Mouse (Mus musculus) MEL (cell line): Measurements from ENCODE around the gene Pdk2. TPM values are rescaled to one million over a fixed set of nuclear protein-coding genes. Genes with fewer than 3 reads are reported as not detected.

Source experiments
- DNase-seq: peaks from one replicate; pipeline ENCODE4 v3.0.0; 2011; ENCODE audit warnings: low read depth, low spot score
- H3K27ac ChIP-seq: 2 replicates; pipeline ENCODE4 v1.5.1; 2012; ENCODE audit warnings: low read depth, mild to moderate bottlenecking, control low read depth, low read length, moderate library complexity; ENCODE audit not compliant: control insufficient read depth
- H3K27me3 ChIP-seq, 2 experiments: fragments of 150-350 bp in 1 of 2; sonication (generic) in 1 of 2; 2 replicates each; pipeline ENCODE4 v1.6.1; 2012; ENCODE audit warnings: low read length in 2 of 2, mild to moderate bottlenecking in 2 of 2, improper control_type of control experiment in 1 of 2, moderate library complexity in 1 of 2; ENCODE audit not compliant: insufficient read depth in 2 of 2, control insufficient read depth in 1 of 2
- H3K36me3 ChIP-seq, 2 experiments: 2 replicates each; pipeline ENCODE4 v1.6.1; 2012 to 2014; ENCODE audit warnings: low read length in 2 of 2, improper control_type of control experiment in 1 of 2, inconsistent platforms in 1 of 2, mild to moderate bottlenecking in 1 of 2; ENCODE audit not compliant: insufficient read depth in 2 of 2, control insufficient read depth in 1 of 2
- H3K4me1 ChIP-seq, 2 experiments: fragments of 150-350 bp in 1 of 2; sonication (generic) in 1 of 2; 2 replicates each; pipeline ENCODE4 v1.6.1; 2012; ENCODE audit warnings: low read length in 2 of 2, improper control_type of control experiment in 1 of 2, mild to moderate bottlenecking in 1 of 2; ENCODE audit not compliant: insufficient read depth in 2 of 2, control insufficient read depth in 1 of 2
- H3K4me3 ChIP-seq, 2 experiments: fragments of 150-350 bp in 1 of 2; sonication (generic) in 1 of 2; 2 replicates each; pipeline ENCODE4 v1.5.1; 2012; ENCODE audit warnings: low read depth in 2 of 2, low read length in 2 of 2, mild to moderate bottlenecking in 2 of 2, moderate library complexity in 2 of 2, control low read depth in 1 of 2, improper control_type of control experiment in 1 of 2; ENCODE audit not compliant: control insufficient read depth in 1 of 2, insufficient read depth in 1 of 2
- H3K79me2 ChIP-seq: 2 replicates; pipeline ENCODE4 v1.6.1; 2012; ENCODE audit warnings: mild to moderate bottlenecking, low read length, moderate library complexity; ENCODE audit not compliant: control insufficient read depth, poor library complexity, insufficient read depth
- H3K9ac ChIP-seq: 2 replicates; pipeline ENCODE4 v1.6.1; 2012; ENCODE audit warnings: low read depth, mild to moderate bottlenecking, control low read depth, low read length, moderate library complexity; ENCODE audit not compliant: control insufficient read depth, poor library complexity, severe bottlenecking
- H3K9me3 ChIP-seq: fragments of 150-350 bp; sonication (generic); replicated peaks from 2 replicates; pipeline ENCODE4 v1.6.1; 2012; ENCODE audit warnings: mild to moderate bottlenecking, low read length, improper control_type of control experiment, moderate library complexity; ENCODE audit not compliant: insufficient read depth
- CHD1 ChIP-seq: IDR thresholded peaks from 2 replicates; pipeline ENCODE4 v1.6.1; 2012; ENCODE audit warnings: low read depth, mild to moderate bottlenecking, inconsistent platforms, low read length, improper control_type of control experiment
- E2F4 ChIP-seq: IDR thresholded peaks from 2 replicates; pipeline ENCODE4 v1.6.1; 2011; ENCODE audit warnings: low read depth, low read length, improper control_type of control experiment, borderline replicate concordance
- ELF1 ChIP-seq: IDR thresholded peaks from 2 replicates; pipeline ENCODE4 v1.6.1; 2014; ENCODE audit warnings: low read depth, mild to moderate bottlenecking, inconsistent platforms, low read length, improper control_type of control experiment, moderate library complexity
- KAT2A ChIP-seq: conservative IDR thresholded peaks from 2 replicates; pipeline ENCODE4 v1.6.1; 2012; ENCODE audit warnings: low read depth, low read length, improper control_type of control experiment, inconsistent platforms
- MAX ChIP-seq: IDR thresholded peaks from 2 replicates; pipeline ENCODE4 v1.6.1; 2011; ENCODE audit warnings: low read length, improper control_type of control experiment
- MAZ ChIP-seq: IDR thresholded peaks from 2 replicates; pipeline ENCODE4 v1.6.1; 2012; ENCODE audit warnings: low read depth, mild to moderate bottlenecking, inconsistent platforms, low read length, improper control_type of control experiment
- MYC ChIP-seq: IDR thresholded peaks from 2 replicates; pipeline ENCODE4 v1.6.1; 2011; ENCODE audit warnings: low read depth, mild to moderate bottlenecking, low read length, improper control_type of control experiment, moderate library complexity
- NRF1 ChIP-seq: IDR thresholded peaks from 2 replicates; pipeline ENCODE4 v1.6.1; 2014; ENCODE audit warnings: low read depth, mild to moderate bottlenecking, inconsistent platforms, low read length, improper control_type of control experiment, moderate library complexity; ENCODE audit not compliant: poor library complexity, insufficient read depth, severe bottlenecking
- POLR2A ChIP-seq, 2 experiments: IDR thresholded peaks; 2 replicates each; pipeline ENCODE4 v1.6.1; 2011 to 2012; ENCODE audit warnings: low read length in 2 of 2, mild to moderate bottlenecking in 2 of 2, control low read depth in 1 of 2, improper control_type of control experiment in 1 of 2, low read depth in 1 of 2, moderate library complexity in 1 of 2; ENCODE audit not compliant: control insufficient read depth in 1 of 2, insufficient read depth in 1 of 2, poor library complexity in 1 of 2
- POLR2AphosphoS2 ChIP-seq: IDR thresholded peaks from 2 replicates; pipeline ENCODE4 v1.6.1; 2011; ENCODE audit warnings: low read length, improper control_type of control experiment
- POLR2AphosphoS5 ChIP-seq: IDR thresholded peaks from 2 replicates; pipeline ENCODE4 v1.6.1; 2012; ENCODE audit warnings: low read depth, borderline replicate concordance, mild to moderate bottlenecking, inconsistent platforms, low read length, moderate library complexity, mixed read lengths
- RCOR1 ChIP-seq: IDR thresholded peaks from 2 replicates; pipeline ENCODE4 v1.6.1; 2012; ENCODE audit warnings: low read depth, mild to moderate bottlenecking, inconsistent platforms, low read length, improper control_type of control experiment
- SIN3A ChIP-seq: IDR thresholded peaks from 2 replicates; pipeline ENCODE4 v1.6.1; 2012; ENCODE audit warnings: low read length, improper control_type of control experiment, inconsistent platforms
- SMC3 ChIP-seq: IDR thresholded peaks from 2 replicates; pipeline ENCODE4 v1.6.1; 2011; ENCODE audit warnings: low read depth, low read length, improper control_type of control experiment
- TBP ChIP-seq: IDR thresholded peaks from 2 replicates; pipeline ENCODE4 v1.8.0; 2011; ENCODE audit warnings: low read depth, low read length, improper control_type of control experiment
- USF2 ChIP-seq, 2 experiments: IDR thresholded peaks; 2 replicates each; pipeline ENCODE4 v1.6.1; 2011 to 2012; ENCODE audit warnings: improper control_type of control experiment in 2 of 2, low read length in 2 of 2, borderline replicate concordance in 1 of 2, inconsistent platforms in 1 of 2, low read depth in 1 of 2, mild to moderate bottlenecking in 1 of 2; ENCODE audit not compliant: insufficient read depth in 1 of 2
- ZC3H11A ChIP-seq: IDR thresholded peaks from 2 replicates; pipeline ENCODE4 v1.6.1; 2012; ENCODE audit warnings: low read depth, mild to moderate bottlenecking, inconsistent platforms, low read length, improper control_type of control experiment
- ZKSCAN1 ChIP-seq: IDR thresholded peaks from 2 replicates; pipeline ENCODE4 v1.6.1; 2012; ENCODE audit warnings: low read depth, mild to moderate bottlenecking, inconsistent platforms, low read length, improper control_type of control experiment, moderate library complexity
- ZMIZ1 ChIP-seq: IDR thresholded peaks from 2 replicates; pipeline ENCODE4 v1.6.1; 2012; ENCODE audit warnings: low read depth, mild to moderate bottlenecking, inconsistent platforms, low read length, improper control_type of control experiment, moderate library complexity
- ZNF384 ChIP-seq: IDR thresholded peaks from 2 replicates; pipeline ENCODE4 v1.6.1; 2012; ENCODE audit warnings: low read depth, mild to moderate bottlenecking, inconsistent platforms, low read length, improper control_type of control experiment
- polyA plus RNA-seq, 2 experiments: library from polyadenylated mRNA; stranded (reverse) in 1 of 2; unstranded in 1 of 2; fragments of >175 nt in 1 of 2; fragments of >200 nt in 1 of 2; gene quantifications; 2 replicates each; pipeline versions ENCODE4 v1.2.1 to v1.2.4; 2012; ENCODE audit warnings: low replicate concordance in 2 of 2, low read depth in 1 of 2; ENCODE audit not compliant: insufficient read length in 2 of 2, insufficient read depth in 1 of 2, missing spikeins in 1 of 2
- total RNA-seq: library from RNA; depleted of rRNA; stranded (reverse); fragments of 300-350 nt; gene quantifications from 2 replicates; pipeline ENCODE4 v1.2.3, GENCODE M21; 2012

Gene Pdk2
- total and polyA plus RNA-seq, 3 experiments: 0.81 to 8.0 TPM; not detected in 1

GRCm38 (mm10) chr11:94997596-94997995 lies 43.6 kb downstream of the Pdk2 start (continued):
- no peak for TF ChIP-seq POLR2AphosphoS5
- TF ChIP-seq ELF1: peak; percentile 69; the same call in 1 of the 2 replicates
- TF ChIP-seq MAZ: 0 out of 2 replicates have a peak, but pooled peaks have one; percentile 66
- peak; percentile 84; the same call in 1 of the 2 replicates for TF ChIP-seq ZMIZ1
- TF ChIP-seq ZC3H11A: no peak
- TF ChIP-seq ZNF384: no peak
- peak in 1 of 2 experiments; percentile 60; a peak in 2 of 4 replicates for TF ChIP-seq POLR2A (IDR thresholded peaks at IDR 0.05; ENCODE audit: control insufficient read depth in 1 of 2, insufficient read depth in 1 of 2, low read depth in 1 of 2, low read length in 2 of 2, poor library complexity in 1 of 2)
- no peak for TF ChIP-seq KAT2A
- TF ChIP-seq ZKSCAN1: no peak
- peak; percentile 76 for TF ChIP-seq RCOR1
- TF ChIP-seq USF2 (IDR thresholded peaks at IDR 0.05; ENCODE audit: borderline replicate concordance in 1 of 2, insufficient read depth in 1 of 2, low read depth in 1 of 2, low read length in 2 of 2): no peak
- TF ChIP-seq E2F4: no peak
- TF ChIP-seq SMC3: no peak
- no peak for TF ChIP-seq NRF1
- TF ChIP-seq MAX: no peak
- 0 out of 2 replicates have a peak, but pooled peaks have one; percentile 52 for TF ChIP-seq MYC
- TF ChIP-seq SIN3A: peak; percentile 93

DNA sequence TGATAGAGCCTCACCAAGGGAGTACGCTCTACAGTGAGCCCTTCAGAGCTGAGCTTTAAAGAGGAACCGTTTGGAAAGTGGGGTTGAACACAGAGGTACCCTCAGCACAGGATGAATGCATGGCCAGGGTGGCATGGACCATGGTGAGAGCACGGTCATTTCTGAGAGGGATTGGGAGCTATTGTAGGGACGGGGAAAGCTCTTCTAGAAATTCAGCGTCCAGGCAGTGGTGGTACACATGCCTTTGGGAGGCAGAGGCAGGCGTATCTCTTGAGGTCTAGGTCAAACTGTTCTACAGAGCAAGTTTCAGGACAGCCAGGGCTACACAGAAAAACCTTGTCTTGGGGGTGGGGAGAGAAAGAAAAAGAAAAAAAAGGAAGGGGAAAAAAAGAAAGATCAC lies 44.2 kb downstream of the Pdk2 start:
- H3K4me3 ChIP-seq: peak overlapping the region in 1 of 2 experiments; percentile 5; a peak in 2 of 4 replicates
- peak; percentile 61 for DNase-seq
- peaks cover 6 to 63% of the 10 kb centered on the region in 2 experiments for H3K36me3 ChIP-seq

DNA sequence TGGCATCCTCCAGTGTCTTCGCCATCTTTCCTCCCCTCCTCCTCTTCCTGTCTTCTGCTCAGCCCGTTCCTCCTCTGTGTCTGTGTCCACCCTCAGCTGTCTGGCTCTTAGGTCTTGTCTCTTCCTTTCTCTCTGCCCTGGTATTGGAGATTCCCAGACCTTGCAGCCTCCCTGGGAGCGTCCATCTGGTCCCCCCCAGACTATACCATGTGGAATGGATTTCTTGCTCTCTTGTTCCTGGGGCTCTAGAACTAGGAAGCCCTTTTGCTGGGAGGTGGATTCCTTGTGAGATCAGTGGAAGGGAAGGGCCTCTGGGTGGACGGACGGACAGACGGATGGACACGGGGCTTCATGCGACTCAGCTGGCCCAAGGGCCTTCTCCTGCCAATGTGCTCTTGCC lies 45.1 kb downstream of the Pdk2 start:
- TF ChIP-seq TBP: no peak
- no peak for TF ChIP-seq USF2 (IDR thresholded peaks at IDR 0.05; ENCODE audit: borderline replicate concordance in 1 of 2, insufficient read depth in 1 of 2, low read depth in 1 of 2, low read length in 2 of 2)
- no peak for TF ChIP-seq POLR2AphosphoS2
- no peak for DNase-seq
- no peaks in the 10 kb centered on the region for H3K27me3 ChIP-seq
- no peaks in the 10 kb centered on the region for H3K9me3 ChIP-seq
- no peak overlapping the region for H3K4me3 ChIP-seq
- peak overlapping the region; percentile 0; the same call in 1 of the 2 replicates for H3K9ac ChIP-seq
- H3K36me3 ChIP-seq: peaks cover 6 to 60% of the 10 kb centered on the region in 2 experiments; a peak in 3 of 4 replicates
- peak overlapping the region; percentile 75 for H3K27ac ChIP-seq
- H3K4me1 ChIP-seq: peaks cover 45 to 73% of the 10 kb centered on the region in 2 experiments
- H3K79me2 ChIP-seq: peaks cover 82% of the 10 kb centered on the region

More for the DNA sequence above, 44.2 kb downstream of the Pdk2 start:
- peaks cover 45 to 73% of the 10 kb centered on the region in 2 experiments for H3K4me1 ChIP-seq
- no peak; the same call in 1 of the 2 replicates for TF ChIP-seq SIN3A
- peak; percentile 53; the same call in 1 of the 2 replicates for TF ChIP-seq CHD1
- TF ChIP-seq ZNF384: peak; percentile 60
- H3K27me3 ChIP-seq: no peaks in the 10 kb centered on the region
- peak overlapping the region; percentile 75 for H3K27ac ChIP-seq
- no peaks in the 10 kb centered on the region for H3K9me3 ChIP-seq
- H3K9ac ChIP-seq: peak overlapping the region; percentile 38
- H3K79me2 ChIP-seq: peaks cover 79% of the 10 kb centered on the region
